Mouse (Mus musculus) B cell, adult 2 months (primary cell): ENCODE measurements around the gene Atxn1.
A peak's percentile ranks its signal among the peaks of the same experiment; 100 is the strongest.

Experiments
- DNase-seq, 2 experiments: peaks; one replicate each; pipeline ENCODE4 v3.0.0; 2022

Atxn1 gene

GRCm38 (mm10) chr13:45820473-45821230 is 144.2 kb downstream of the Atxn1 start:
- no peak for DNase-seq

- no peak for DNase-seq
These were observed 148.1 kb downstream of the Atxn1 start for GRCm38 (mm10) chr13:45816670-45817069.

GRCm38 (mm10) chr13:45809777-45810410 is 154.9 kb downstream of the Atxn1 start:
- DNase-seq: no peak

GRCm38 (mm10) chr13:45807593-45808043 is 157.2 kb downstream of the Atxn1 start:
- DNase-seq: peak; percentile 60

- no peak for DNase-seq
These were observed 157.9 kb downstream of the Atxn1 start for GRCm38 (mm10) chr13:45806600-45807525.

- DNase-seq: no peak
These were observed 158.8 kb downstream of the Atxn1 start for GRCm38 (mm10) chr13:45805915-45806599.

GRCm38 (mm10) chr13:45802620-45803410 is 162.0 kb downstream of the Atxn1 start:
- DNase-seq: no peak

GRCm38 (mm10) chr13:45798248-45798647 is 166.6 kb downstream of the Atxn1 start:
- no peak for DNase-seq

- DNase-seq: no peak
These were observed 167.1 kb downstream of the Atxn1 start for GRCm38 (mm10) chr13:45797696-45798095.

GRCm38 (mm10) chr13:45796286-45796685 is 168.5 kb downstream of the Atxn1 start:
- DNase-seq: no peak

GRCm38 (mm10) chr13:45793796-45794195 is 171.0 kb downstream of the Atxn1 start:
- no peak for DNase-seq

- no peak for DNase-seq
These were observed 178.4 kb downstream of the Atxn1 start for GRCm38 (mm10) chr13:45786409-45786808.

GRCm38 (mm10) chr13:45783681-45784080 is 181.1 kb downstream of the Atxn1 start:
- DNase-seq: no peak

- no peak for DNase-seq
These were observed 186.1 kb downstream of the Atxn1 start for GRCm38 (mm10) chr13:45778750-45779149.

GRCm38 (mm10) chr13:45778171-45778570 is 186.6 kb downstream of the Atxn1 start:
- DNase-seq: no peak

- DNase-seq: no peak
These were observed 189.3 kb downstream of the Atxn1 start for GRCm38 (mm10) chr13:45775516-45775915.

GRCm38 (mm10) chr13:45773381-45774168 is 191.2 kb downstream of the Atxn1 start:
- no peak for DNase-seq

- DNase-seq: no peak
These were observed 195.1 kb downstream of the Atxn1 start for GRCm38 (mm10) chr13:45769757-45770156.

- DNase-seq: no peak
These were observed 196.6 kb downstream of the Atxn1 start for GRCm38 (mm10) chr13:45768250-45768649.

GRCm38 (mm10) chr13:45764354-45764753 is 200.5 kb downstream of the Atxn1 start:
- no peak for DNase-seq

- no peak for DNase-seq
These were observed 202.5 kb downstream of the Atxn1 start for GRCm38 (mm10) chr13:45762278-45762677.
